Mouse (Mus musculus) liver, adult 2 months (tissue): ENCODE results near the gene Creb5.

Experiments used
- CTCF ChIP-seq: fragments of 200-500 bp; IDR thresholded peaks from 2 replicates; pipeline ENCODE4 v1.5.1; 2011; ENCODE audit warnings: low read depth, low read length, control low read depth
- POLR2A ChIP-seq: fragments of 200-500 bp; IDR thresholded peaks from 2 replicates; pipeline ENCODE4 v1.6.1; 2011; ENCODE audit warnings: low read length, control low read depth; ENCODE audit not compliant: insufficient read depth; ENCODE audit errors: extremely low read depth

GRCm38 (mm10) chr6:53575191-53575590 lies 288.1 kb downstream of the Creb5 start:
- TF ChIP-seq CTCF: no peak
- TF ChIP-seq POLR2A: no peak
